Mouse (Mus musculus) lung, postnatal 0 days (tissue): ENCODE results near the gene Hdhd5. TPM values are rescaled to one million over a fixed set of nuclear protein-coding genes. Genes with fewer than 3 reads are reported as not detected.

Experiments used
- ATAC-seq: fragments of 200-750 bp; cut with Nextera tagmentation; 2 replicates; pipeline ENCODE4 v1.8.0; 2017; ENCODE audit warnings: moderate library complexity
- DNase-seq: peaks from one replicate; pipeline ENCODE4 v3.0.0-alpha.2; 2016; ENCODE audit warnings: low spot score
- H3K27ac ChIP-seq: fragments of 300-500 bp; sonication (generic); 2 replicates; pipeline ENCODE4 v1.5.1; 2014; ENCODE audit warnings: antibody characterized with exemption, mild to moderate bottlenecking, low read length, mixed read lengths
- H3K27me3 ChIP-seq: fragments of 300-500 bp; sonication (generic); replicated peaks from 2 replicates; pipeline ENCODE4 v1.6.1; 2014; ENCODE audit warnings: low read length, mixed read lengths; ENCODE audit not compliant: insufficient read depth
- H3K36me3 ChIP-seq: fragments of 300-500 bp; sonication (generic); 2 replicates; pipeline ENCODE4 v1.6.1; 2014; ENCODE audit warnings: low read length, mixed read lengths; ENCODE audit not compliant: insufficient read depth
- H3K4me1 ChIP-seq: fragments of 300-500 bp; sonication (generic); 2 replicates; pipeline ENCODE4 v1.6.1; 2014; ENCODE audit warnings: antibody characterized with exemption, low read depth, low read length, mixed read lengths; ENCODE audit not compliant: insufficient read depth
- H3K4me2 ChIP-seq: fragments of 300-500 bp; sonication (generic); replicated peaks from 2 replicates; pipeline ENCODE4 v1.6.1; 2014; ENCODE audit warnings: low read depth, mild to moderate bottlenecking, low read length, moderate library complexity, mixed read lengths
- H3K4me3 ChIP-seq: fragments of 300-500 bp; sonication (generic); 2 replicates; pipeline ENCODE4 v1.5.1; 2014; ENCODE audit warnings: low read depth, low read length
- H3K9ac ChIP-seq: fragments of 300-500 bp; sonication (generic); replicated peaks from 2 replicates; pipeline ENCODE4 v1.6.1; 2014; ENCODE audit warnings: low read depth, mild to moderate bottlenecking
- H3K9me3 ChIP-seq: fragments of 300-500 bp; sonication (generic); 2 replicates; pipeline ENCODE4 v1.6.1; 2016; ENCODE audit warnings: low read length, mixed read lengths
- CTCF ChIP-seq: IDR thresholded peaks from 2 replicates; pipeline ENCODE4 v1.5.1; 2016; ENCODE audit warnings: antibody characterized with exemption, mild to moderate bottlenecking
- EP300 ChIP-seq: IDR thresholded peaks from 2 replicates; pipeline ENCODE4 v1.6.1; 2016; ENCODE audit warnings: antibody characterized with exemption, mild to moderate bottlenecking, control low read depth
- WGBS: fragments of 180-500 bp; shearing (Covaris S2); extraction: QIAGEN DNeasy Blood & Tissue Kit; methylation state at CpG from one replicate; pipeline ENCODE4 v1.1.7; 2014; 5-methylcytosine and 5-hydroxymethylcytosine counted together
- polyA plus RNA-seq: library from polyadenylated mRNA; unstranded; fragments of >200 nt; fragmentation: Nextera tagmentation; extraction: Ambion mirVana; gene quantifications from 2 replicates; pipeline ENCODE4 v1.2.1, GENCODE M21; 2015

Gene Hdhd5
- polyA plus RNA-seq, 1 experiment from 2014 or later: 10.1 TPM

- Histone ChIP-seq H3K4me1 (0 out of 2 replicates have a peak, but pooled peaks cover 8% of the 10 kb centered on the region), H3K9ac (no peak overlapping the region), H3K9me3 (no peaks in the 10 kb centered on the region), H3K36me3 (no peaks in the 10 kb centered on the region), H3K4me2 (no peak overlapping the region), H3K27ac (no peak overlapping the region), H3K27me3 (0 out of 2 replicates have a peak, but pooled peaks cover 5% of the 10 kb centered on the region), H3K4me3 (no peak overlapping the region)
- DNase-seq (no peak), ATAC-seq (no peak)
- TF ChIP-seq EP300 (no peak), CTCF (no peak)
- 44% methylated on average over 6 of the region's 6 CpGs for WGBS
Observed at GRCm38 (mm10) chr6:120462251-120462650, 68.9 kb downstream of the Hdhd5 start.

GRCm38 (mm10) chr6:120461217-120461616, 69.9 kb downstream of the Hdhd5 start:
- Histone ChIP-seq H3K36me3 (no peaks in the 10 kb centered on the region), H3K27me3 (0 out of 2 replicates have a peak, but pooled peaks cover 5% of the 10 kb centered on the region), H3K27ac (no peak overlapping the region), H3K4me2 (no peak overlapping the region), H3K9me3 (no peaks in the 10 kb centered on the region), H3K4me1 (0 out of 2 replicates have a peak, but pooled peaks cover 8% of the 10 kb centered on the region), H3K4me3 (no peak overlapping the region), H3K9ac (no peak overlapping the region)
- no peak for TF ChIP-seq CTCF
- ATAC-seq (no peak), DNase-seq (no peak)
- WGBS: 63% methylated on average over 15 of the region's 15 CpGs

Other genes with a start within 250 kb of the Hdhd5 start
- not detected in 2 replicates for gene D330020A13Rik, start 237.0 kb downstream of the Hdhd5 start, polyA plus RNA-seq
- 0.04 TPM in 1 of 2 replicates, not detected in the other for gene B4galnt3, start 236.8 kb downstream of the Hdhd5 start, polyA plus RNA-seq
- gene Kdm5a, start 167.2 kb downstream of the Hdhd5 start, polyA plus RNA-seq: 32.7 and 35.3 TPM in 2 replicates
- 8.6 and 9.2 TPM in 2 replicates for gene Ccdc77, start 166.9 kb downstream of the Hdhd5 start, polyA plus RNA-seq
- gene Il17ra, start 68.1 kb downstream of the Hdhd5 start, polyA plus RNA-seq: 9.5 and 10.5 TPM in 2 replicates
- 0.52 and 0.58 TPM in 2 replicates for gene Tmem121b, start 37.5 kb downstream of the Hdhd5 start, polyA plus RNA-seq
- gene Cecr2, start 135.1 kb upstream of the Hdhd5 start, polyA plus RNA-seq: 3.4 and 3.9 TPM in 2 replicates
- 0.45 and 0.56 TPM in 2 replicates for gene Slc25a18, start 242.3 kb upstream of the Hdhd5 start, polyA plus RNA-seq